Mouse (Mus musculus) lung, adult 2 months (tissue): ENCODE measurements at regions not wholly inside any gene's neighbourhood (a gene's known extent, or its start where the extent isn't known, plus 50 kb on each side); places are given as distances from the start of the nearest gene placed in this dataset.

Source experiments
- CTCF ChIP-seq: fragments of 200-500 bp; IDR thresholded peaks from 2 replicates; pipeline ENCODE4 v1.5.1; 2011; ENCODE audit warnings: mild to moderate bottlenecking, low read length, control low read depth; ENCODE audit not compliant: insufficient read depth
- POLR2A ChIP-seq: fragments of 200-500 bp; IDR thresholded peaks from 2 replicates; pipeline ENCODE4 v1.6.1; 2011; ENCODE audit warnings: low read depth, mild to moderate bottlenecking, control low read depth, low read length, borderline replicate concordance; ENCODE audit errors: extremely low read depth

DNA sequence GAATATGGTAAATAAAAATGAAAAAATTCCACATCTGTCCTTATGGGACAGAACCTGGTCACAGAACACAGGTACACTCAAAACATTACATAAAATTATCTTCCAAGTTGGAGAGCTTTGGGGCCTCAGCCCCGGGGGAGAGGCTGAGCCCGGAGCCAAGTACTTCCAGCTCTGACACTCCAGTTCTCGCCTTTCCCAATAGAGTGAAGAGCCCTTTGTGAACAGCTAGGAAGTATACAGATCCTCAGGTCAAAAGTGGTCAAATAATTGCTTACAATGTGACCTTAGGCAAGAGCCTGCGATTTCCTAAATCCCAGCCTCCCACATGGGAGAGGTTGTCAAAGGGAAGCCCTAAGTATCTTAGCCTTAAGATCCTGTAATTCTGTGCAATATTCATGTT is 55.1 kb upstream of the Slc34a2 start:
- TF ChIP-seq POLR2A (no peak), CTCF (no peak)
